Mouse (Mus musculus) lung, postnatal 0 days (tissue): ENCODE data around the gene Prkag2.

Experiments used
- CTCF ChIP-seq: IDR thresholded peaks from 2 replicates; pipeline ENCODE4 v1.5.1; 2016; ENCODE audit warnings: antibody characterized with exemption, mild to moderate bottlenecking
- EP300 ChIP-seq: IDR thresholded peaks from 2 replicates; pipeline ENCODE4 v1.6.1; 2016; ENCODE audit warnings: antibody characterized with exemption, mild to moderate bottlenecking, control low read depth

GRCm38 (mm10) chr5:25047670-25048069 is 52.8 kb downstream of the Prkag2 start:
- no peak for TF ChIP-seq EP300
- TF ChIP-seq CTCF = no peak; the same call in 1 of the 2 replicates
